Mouse (Mus musculus) retina, adult 2 months (tissue): Measurements from ENCODE around the gene Ociad1.

Experiments used
- DNase-seq: peaks from one replicate; pipeline ENCODE4 v3.0.0-alpha.2; 2012; ENCODE audit warnings: low read depth, low spot score

Ociad1 gene

GRCm38 (mm10) chr5:73339779-73340722 lies 47.5 kb downstream of the Ociad1 start:
- no peak for DNase-seq

DNA sequence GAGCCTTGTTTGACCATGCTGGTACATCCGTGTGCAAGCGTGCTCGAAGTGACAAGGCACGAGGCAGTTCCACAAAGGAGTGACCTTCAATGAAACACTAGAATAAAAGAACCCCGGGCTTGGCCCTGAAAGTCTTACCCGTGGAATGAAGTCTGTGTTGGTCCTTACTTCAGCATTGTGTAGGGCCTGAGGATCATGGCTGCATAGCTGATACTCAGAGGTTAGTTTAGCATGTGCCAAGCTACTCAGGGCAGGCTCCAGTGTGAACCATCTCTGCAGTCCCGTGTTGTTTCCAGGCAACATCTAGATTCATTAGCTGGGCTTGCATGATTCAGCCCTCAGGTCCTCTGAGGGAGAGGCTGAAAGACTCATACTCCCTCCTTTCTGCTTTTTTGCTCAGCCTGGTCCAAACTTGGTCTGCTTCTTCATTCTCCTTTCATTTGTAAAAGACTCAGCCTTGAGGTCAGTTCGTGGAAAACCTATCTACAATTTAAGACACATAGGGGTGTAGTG lies 48.2 kb downstream of the Ociad1 start, which contains the start of gene Ociad2:
Gene Ociad2 (minus strand): TSS at position 306 of the 513 bp plus-strand sequence.
- DNase-seq, result no peak

DNA sequence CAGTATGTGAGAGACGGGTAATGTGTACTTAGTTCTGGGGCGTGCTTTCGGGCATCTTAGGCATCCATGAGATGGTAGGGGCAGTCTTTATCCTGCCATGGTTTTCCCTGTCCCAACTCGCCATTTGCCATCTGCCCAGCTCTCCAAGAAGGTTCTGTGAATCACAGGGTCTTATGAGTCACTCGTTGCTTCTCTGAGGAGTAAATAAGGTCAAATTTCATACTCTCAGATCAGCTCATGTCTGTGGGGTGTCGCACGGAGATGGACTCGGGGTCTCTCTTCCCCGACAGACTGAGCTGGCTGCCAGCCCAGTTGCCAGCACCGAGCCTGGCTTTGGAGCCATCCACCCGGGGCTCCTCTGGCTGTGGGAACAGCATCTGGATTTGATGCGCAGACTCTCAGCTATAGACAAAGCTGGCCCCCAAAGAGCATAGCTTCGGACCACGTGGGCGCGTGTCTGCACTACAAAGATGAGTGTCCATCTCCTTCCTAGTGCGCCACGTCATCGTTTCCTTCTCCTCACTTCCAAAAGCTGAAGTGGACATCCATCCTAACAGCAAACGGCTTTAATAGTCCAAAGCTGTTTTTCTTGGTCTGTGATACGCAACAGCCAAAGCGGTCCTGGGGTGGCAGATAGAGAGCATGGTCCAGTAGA lies 50.2 kb downstream of the Ociad1 start:
- no peak for DNase-seq

- DNase-seq, result no peak
Measured at GRCm38 (mm10) chr5:73344310-73344709, 51.7 kb downstream of the Ociad1 start.

DNA sequence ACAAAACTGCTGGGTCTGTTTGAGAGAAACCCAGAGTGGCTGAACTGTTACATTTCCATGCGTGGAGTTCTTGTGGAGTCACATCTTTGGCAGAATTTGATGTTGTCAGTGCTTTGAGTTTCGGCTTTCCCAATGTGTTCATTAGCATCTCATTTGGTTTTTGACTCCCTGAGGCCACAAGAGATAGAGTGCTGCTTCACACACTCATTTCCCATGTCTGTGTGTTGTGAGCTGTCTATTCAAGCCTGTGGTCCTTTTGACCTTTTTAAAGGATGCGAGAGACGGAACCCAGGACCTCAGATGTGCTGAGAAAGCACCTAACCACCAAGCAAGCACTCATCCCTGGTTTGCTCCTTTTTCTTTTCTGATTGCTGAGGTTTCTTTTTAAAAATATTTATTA lies 52.7 kb downstream of the Ociad1 start:
- DNase-seq, result no peak

GRCm38 (mm10) chr5:73349514-73349913 lies 56.9 kb downstream of the Ociad1 start:
- no peak for DNase-seq

DNA sequence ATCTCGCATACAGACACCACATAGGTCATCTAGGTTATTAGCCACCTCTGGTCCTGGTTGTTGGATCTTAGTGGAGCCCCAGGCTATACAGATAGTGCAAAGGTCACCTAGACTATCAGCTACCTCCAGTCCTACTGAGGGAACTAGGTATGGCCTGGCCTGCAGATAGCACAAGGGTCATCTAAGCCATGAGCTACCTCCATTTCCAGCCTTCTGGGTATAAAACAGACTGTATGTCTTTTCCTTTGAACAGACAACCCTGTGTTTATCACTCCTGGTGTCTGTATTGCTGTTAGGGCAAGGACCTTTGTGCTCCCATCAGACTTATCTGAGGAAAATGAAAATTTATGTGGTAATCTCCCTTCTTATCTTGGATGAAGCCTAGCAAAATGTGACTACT lies 59.2 kb downstream of the Ociad1 start:
- DNase-seq, result no peak

DNA sequence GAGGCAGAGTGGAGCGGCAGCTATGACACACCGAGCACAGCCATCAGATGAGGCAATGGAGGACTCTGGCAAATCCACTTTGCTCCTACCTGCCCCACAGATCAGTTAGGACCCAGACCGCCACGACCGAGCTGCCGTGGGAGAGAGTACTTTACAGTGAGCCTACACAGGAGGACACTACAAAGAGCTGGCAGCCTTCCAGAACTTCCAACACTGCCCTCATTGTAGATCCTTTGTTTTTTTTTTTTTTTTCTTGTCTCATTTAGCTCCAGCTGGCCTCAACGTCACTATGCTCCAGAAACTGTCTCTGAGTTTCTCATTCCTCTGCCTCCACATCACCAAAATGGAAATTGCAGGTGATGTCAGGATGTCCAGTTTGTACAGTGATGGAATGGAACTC lies 60.9 kb downstream of the Ociad1 start:
- no peak for DNase-seq

- DNase-seq, result no peak
Measured at GRCm38 (mm10) chr5:73353978-73354377, 61.4 kb downstream of the Ociad1 start.

DNA sequence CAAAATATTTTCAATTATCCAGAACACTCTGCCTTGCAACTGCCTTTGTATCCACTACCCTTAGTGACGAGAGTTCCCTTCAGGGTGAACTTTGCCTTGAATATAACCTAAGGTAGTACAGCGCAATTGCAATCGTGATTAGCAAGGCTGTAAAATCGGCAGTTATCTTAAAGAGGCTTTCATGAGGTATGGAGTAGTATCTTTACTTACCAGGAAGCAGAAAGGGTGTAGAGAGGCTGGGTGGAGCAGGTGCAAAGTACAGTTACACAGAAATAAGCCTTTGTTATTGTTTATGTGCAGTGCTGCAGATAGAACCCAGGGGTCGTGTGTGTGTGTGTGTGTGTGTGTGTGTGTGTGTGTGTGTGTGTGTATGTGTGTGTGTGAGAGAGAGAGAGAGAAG lies 62.8 kb downstream of the Ociad1 start:
- no peak for DNase-seq

DNA sequence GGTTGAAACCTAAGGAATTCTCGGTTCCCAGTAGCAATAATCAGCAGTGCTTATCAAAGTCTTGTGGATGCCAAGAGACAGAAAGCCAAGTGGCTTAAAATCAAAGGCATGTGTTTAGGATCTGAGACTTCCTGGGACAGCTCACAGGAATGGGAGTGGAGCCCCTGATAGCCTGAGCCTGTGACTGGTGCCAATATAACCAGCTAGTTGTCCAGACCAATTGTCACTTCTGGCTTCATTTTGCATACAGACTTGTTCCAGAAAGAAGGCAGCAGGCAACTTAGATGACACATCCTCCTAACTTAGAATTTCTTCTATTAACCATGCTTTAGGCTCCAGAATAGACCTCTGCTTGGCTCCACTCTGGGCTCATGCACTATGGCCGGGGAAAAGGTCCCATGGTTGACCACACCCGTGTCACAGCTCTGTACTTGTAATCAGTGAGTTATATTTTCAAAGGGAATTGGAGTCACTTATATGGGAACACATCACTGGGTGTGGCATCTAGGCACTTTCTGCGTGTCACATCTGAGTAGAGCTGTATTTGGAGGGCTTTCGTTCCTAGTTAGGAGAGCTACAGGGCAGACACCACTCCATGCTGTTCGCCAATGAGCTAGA lies 66.7 kb downstream of the Ociad1 start:
- no peak for DNase-seq

DNA sequence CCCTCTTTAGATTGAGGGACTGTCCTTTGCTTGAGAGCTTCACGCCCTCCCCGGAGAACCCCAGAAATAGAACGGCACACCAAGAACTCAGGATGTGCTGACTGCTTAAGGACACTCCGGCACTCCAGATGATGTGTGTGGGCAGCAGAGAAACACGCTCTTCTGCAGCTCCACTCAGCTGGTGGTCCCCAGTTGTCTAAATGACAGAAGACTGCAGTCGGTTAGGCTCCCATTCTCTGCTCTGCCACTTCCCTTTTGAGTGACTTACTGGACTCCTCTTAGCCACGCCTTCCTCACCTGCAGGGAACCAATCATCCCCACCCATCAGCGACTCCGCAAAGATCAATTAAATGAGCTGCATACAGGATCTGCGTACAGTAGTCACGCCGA lies 67.2 kb downstream of the Ociad1 start:
- DNase-seq, result no peak

DNA sequence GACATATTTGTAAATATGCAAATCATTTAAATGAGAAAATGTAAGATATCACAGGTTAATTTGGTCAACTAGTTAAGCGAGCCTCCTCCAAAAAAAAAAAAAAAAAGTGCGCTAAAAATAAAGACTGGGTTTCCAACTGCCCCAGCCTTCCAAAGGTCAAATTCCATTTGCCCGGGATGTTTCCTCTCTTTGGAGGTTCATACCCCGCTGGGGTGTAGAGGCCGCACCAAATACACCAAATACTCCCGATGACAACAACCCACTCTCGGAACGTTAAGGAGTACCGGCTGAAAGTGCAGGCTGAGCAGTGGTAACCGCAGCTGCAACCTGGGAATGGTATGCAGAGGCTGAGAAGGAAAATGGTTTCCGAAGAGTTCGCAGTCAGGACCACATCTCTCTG lies 67.7 kb downstream of the Ociad1 start:
- DNase-seq, result no peak

GRCm38 (mm10) chr5:73362338-73362737 lies 69.8 kb downstream of the Ociad1 start:
- DNase-seq, result no peak

- no peak for DNase-seq
Measured at GRCm38 (mm10) chr5:73362791-73363190, 70.2 kb downstream of the Ociad1 start.
